Mouse (Mus musculus) intestine, postnatal 0 days (tissue): ENCODE measurements at regions not wholly inside any gene's neighbourhood (a gene's known extent, or its start where the extent isn't known, plus 50 kb on each side); places are given as distances from the start of the nearest gene placed in this dataset.

Source experiments
- ATAC-seq: fragments of 200-750 bp; cut with Nextera tagmentation; 2 replicates; pipeline ENCODE4 v1.8.0; 2017; ENCODE audit warnings: mild to moderate bottlenecking, moderate TSS enrichment, moderate library complexity
- H3K27ac ChIP-seq: fragments of 300-500 bp; sonication (generic); 2 replicates; pipeline ENCODE4 v1.5.1; 2014; ENCODE audit warnings: mild to moderate bottlenecking, low read depth, low read length, moderate library complexity
- H3K27me3 ChIP-seq: fragments of 300-500 bp; sonication (generic); replicated peaks from 2 replicates; pipeline ENCODE4 v1.6.1; 2014; ENCODE audit warnings: low read length, mixed read lengths; ENCODE audit not compliant: control insufficient read depth, insufficient read depth
- H3K36me3 ChIP-seq: fragments of 300-500 bp; sonication (generic); 2 replicates; pipeline ENCODE4 v1.6.1; 2014; ENCODE audit warnings: mild to moderate bottlenecking, moderate library complexity; ENCODE audit not compliant: control insufficient read depth, insufficient read depth
- H3K4me1 ChIP-seq: fragments of 300-500 bp; sonication (generic); replicated peaks from 2 replicates; pipeline ENCODE4 v1.6.1; 2014; ENCODE audit warnings: antibody characterized with exemption, low read length, mixed read lengths; ENCODE audit not compliant: control insufficient read depth, insufficient read depth
- H3K4me2 ChIP-seq: fragments of 300-500 bp; sonication (generic); replicated peaks from 2 replicates; pipeline ENCODE4 v1.6.1; 2014; ENCODE audit warnings: low read depth, mild to moderate bottlenecking, moderate library complexity
- H3K4me3 ChIP-seq: fragments of 300-500 bp; sonication (generic); 2 replicates; pipeline ENCODE4 v1.5.1; 2014; ENCODE audit warnings: low read depth, low read length
- H3K9ac ChIP-seq: fragments of 300-500 bp; sonication (generic); 2 replicates; pipeline ENCODE4 v1.6.1; 2014; ENCODE audit warnings: mild to moderate bottlenecking, low read depth, low read length
- H3K9me3 ChIP-seq: fragments of 300-500 bp; sonication (generic); 2 replicates; pipeline ENCODE4 v1.6.1; 2016; ENCODE audit warnings: mixed run types; ENCODE audit not compliant: control insufficient read depth
- CTCF ChIP-seq: sonication (generic); IDR thresholded peaks from 2 replicates; pipeline ENCODE4 v1.5.1; 2016; ENCODE audit warnings: low read depth, mild to moderate bottlenecking, control low read depth, antibody characterized with exemption, moderate library complexity
- WGBS: fragments of 180-500 bp; shearing (Covaris S2); extraction: QIAGEN DNeasy Blood & Tissue Kit; methylation state at CpG from one replicate; pipeline ENCODE4 v1.1.7; 2014; 5-methylcytosine and 5-hydroxymethylcytosine counted together

DNA sequence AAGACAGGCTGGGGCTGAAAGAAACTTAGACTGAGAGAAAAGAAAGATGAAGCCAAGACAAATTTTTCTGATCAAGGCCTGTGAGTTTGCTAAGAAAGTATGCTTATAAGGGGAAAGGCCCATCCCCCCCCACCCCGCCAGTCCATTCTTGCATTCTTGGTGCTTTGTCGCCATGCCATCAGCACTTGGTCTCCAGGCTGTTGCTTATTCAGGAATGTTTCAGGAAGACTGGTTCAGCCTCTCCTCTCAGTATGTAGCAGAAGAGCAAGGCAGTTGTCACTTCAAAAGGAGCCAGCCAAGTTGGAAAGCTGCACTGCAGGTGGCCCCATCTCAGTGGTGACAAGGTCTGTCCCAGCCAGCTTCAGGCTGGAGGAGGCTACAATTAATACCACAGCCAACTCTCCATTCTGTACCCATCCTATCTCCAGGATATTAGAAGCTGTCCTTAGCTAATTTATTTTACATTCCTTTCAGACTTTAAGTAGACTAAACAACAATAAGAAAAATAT lies 555.8 kb downstream of the Trib2 start:
- Histone ChIP-seq H3K4me2 (no peak overlapping the region), H3K4me1 (no peaks in the 10 kb centered on the region), H3K27ac (no peak overlapping the region), H3K27me3 (no peaks in the 10 kb centered on the region), H3K36me3 (no peaks in the 10 kb centered on the region), H3K9me3 (no peaks in the 10 kb centered on the region), H3K9ac (no peak overlapping the region), H3K4me3 (no peak overlapping the region)
- ATAC-seq: no peak
- 84% methylated on average over 2 of the region's 2 CpGs for WGBS
- no peak for TF ChIP-seq CTCF

DNA sequence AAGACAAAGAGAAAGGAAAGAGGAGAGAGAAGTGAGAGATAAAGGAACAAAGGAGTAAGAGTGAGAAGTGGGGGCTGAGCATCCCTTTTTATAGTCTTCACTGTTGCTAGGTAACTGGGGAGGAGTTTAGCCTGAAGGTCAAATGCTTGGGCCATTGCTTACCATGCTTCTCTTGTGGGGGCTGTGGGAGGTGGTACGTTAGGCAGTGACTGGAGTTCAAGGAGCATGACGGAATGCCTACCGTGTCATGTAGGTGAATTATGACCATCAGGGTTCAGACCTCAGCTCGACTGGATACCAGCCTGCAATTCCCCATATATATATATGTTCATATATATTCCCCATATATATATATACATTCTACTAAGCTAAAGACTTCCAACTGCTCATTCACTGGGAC lies 571.8 kb downstream of the Trib2 start:
- no peak overlapping the region for H3K4me2 ChIP-seq
- no peaks in the 10 kb centered on the region for H3K36me3 ChIP-seq
- H3K9ac ChIP-seq: no peak overlapping the region
- H3K27me3 ChIP-seq: no peaks in the 10 kb centered on the region
- no peak for TF ChIP-seq CTCF
- ATAC-seq: no peak
- H3K9me3 ChIP-seq: no peaks in the 10 kb centered on the region
- H3K4me3 ChIP-seq: no peak overlapping the region
- 69% methylated on average over 4 of the region's 4 CpGs for WGBS
- H3K4me1 ChIP-seq: no peaks in the 10 kb centered on the region
- no peak overlapping the region for H3K27ac ChIP-seq

DNA sequence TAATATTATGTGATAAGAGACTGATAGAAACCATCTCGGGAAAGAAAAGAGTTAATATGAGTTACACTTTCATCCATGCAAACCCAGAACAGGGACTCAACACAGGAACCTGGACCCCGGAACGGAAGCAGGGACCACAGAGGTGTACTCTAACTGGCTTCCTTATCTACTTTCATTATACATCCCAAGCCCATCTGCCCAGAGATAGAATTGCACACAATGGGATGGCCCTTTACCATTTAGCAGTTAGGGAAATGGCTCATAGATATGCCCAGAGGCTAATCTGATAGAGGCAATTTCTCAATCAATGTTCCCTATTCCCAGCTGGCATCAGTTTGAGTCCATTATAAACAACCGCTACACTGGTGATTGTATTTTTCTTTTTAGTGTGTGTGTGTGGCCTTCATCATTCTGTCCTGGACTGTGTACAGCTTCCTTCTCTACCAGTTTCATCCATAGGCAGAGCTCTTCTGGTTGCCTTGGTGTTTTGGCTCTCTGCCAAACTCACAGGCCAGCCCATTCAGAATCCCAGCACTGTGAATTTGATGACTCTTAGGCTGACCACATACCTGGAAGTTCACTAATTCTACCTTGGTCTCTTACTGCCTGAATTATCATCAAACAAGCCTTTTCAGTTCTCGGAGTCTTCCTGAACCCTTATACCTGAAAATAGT lies 594.1 kb downstream of the Trib2 start:
- Histone ChIP-seq H3K9me3 (no peaks in the 10 kb centered on the region), H3K4me2 (no peak overlapping the region), H3K27me3 (no peaks in the 10 kb centered on the region), H3K27ac (no peak overlapping the region), H3K4me3 (no peak overlapping the region), H3K4me1 (no peaks in the 10 kb centered on the region), H3K9ac (no peak overlapping the region), H3K36me3 (no peaks in the 10 kb centered on the region)
- no peak for ATAC-seq
- WGBS: 77% methylated on average over 5 of the region's 5 CpGs
- TF ChIP-seq CTCF: no peak

DNA sequence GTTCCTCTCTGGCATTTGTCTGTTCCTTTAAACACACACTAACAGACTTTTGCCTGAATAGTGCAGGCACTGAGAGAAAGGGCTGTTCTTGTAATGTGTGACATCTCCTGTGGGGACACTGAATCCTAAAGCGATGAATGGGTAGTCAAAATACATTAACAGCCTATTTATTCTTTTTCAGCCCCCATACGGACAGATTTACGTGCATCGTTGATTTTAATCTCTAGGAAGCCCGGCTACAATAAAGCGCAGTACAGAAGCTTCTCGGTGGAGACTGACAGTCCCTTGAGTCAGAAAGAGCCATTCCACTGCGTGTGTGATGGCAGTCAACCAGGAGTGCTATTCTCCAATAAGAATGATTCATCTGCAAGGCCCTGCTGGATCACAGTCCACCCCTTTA lies 598.2 kb downstream of the Trib2 start:
- TF ChIP-seq CTCF: no peak
- Histone ChIP-seq H3K27ac (no peak overlapping the region), H3K4me3 (no peak overlapping the region), H3K27me3 (no peaks in the 10 kb centered on the region), H3K9ac (no peak overlapping the region), H3K4me2 (no peak overlapping the region), H3K4me1 (no peaks in the 10 kb centered on the region), H3K9me3 (no peaks in the 10 kb centered on the region), H3K36me3 (no peaks in the 10 kb centered on the region)
- no peak for ATAC-seq
- 85% methylated on average over 8 of the region's 8 CpGs for WGBS

DNA sequence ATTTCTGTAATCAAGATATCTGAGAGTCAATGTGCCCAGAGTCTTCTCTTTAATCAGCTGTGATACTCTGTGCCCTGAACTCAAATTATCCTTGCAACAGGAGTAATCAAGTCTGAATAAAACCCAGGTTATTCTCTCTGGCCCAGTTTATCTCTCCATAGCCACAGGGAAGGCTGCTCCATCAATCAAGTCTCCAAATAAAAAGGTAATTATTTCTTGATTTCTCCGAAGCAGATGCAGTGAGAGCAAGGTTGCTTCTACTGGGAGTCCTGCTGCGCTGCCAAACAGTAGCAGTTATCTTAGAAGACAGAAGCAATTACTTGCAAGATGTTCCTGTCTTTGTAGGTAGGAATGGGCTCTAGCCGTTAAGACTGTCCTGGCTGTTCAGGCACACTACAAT lies 600.5 kb downstream of the Trib2 start:
- H3K4me2 ChIP-seq: no peak overlapping the region
- no peaks in the 10 kb centered on the region for H3K9me3 ChIP-seq
- 76% methylated on average over 3 of the region's 3 CpGs for WGBS
- no peak overlapping the region for H3K27ac ChIP-seq
- no peaks in the 10 kb centered on the region for H3K4me1 ChIP-seq
- no peak for TF ChIP-seq CTCF
- no peaks in the 10 kb centered on the region for H3K27me3 ChIP-seq
- H3K4me3 ChIP-seq: no peak overlapping the region
- H3K36me3 ChIP-seq: no peaks in the 10 kb centered on the region
- no peak overlapping the region for H3K9ac ChIP-seq
- no peak for ATAC-seq

DNA sequence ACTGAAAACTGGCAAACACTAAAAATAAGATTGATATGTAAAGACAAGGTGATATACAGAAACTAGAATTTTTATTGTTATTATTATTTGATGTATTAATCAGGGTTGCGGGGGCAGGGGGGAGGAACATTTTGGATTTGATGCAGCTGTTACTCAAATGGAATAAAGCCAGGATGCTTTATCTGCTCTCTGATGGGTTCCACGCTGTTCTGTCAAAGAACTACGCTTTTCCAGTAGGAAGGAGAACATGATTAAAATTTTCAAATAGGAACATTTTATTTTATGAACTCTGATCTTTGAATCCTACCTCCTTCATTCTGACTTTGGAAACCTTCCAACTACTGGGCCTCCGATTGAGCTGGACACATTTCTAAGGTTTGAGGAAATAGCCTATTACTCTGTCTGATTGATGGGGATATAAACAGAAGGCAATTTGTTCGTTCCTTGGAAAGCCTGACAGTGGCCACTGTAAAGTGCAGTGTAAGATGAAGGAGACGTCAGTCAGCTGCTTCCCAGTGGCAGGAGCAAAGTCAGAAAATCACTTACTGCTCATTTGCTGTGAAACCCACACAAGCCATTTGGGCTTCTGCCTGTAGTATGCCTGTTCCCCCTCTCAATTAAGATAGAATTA lies 642.2 kb downstream of the Trib2 start:
- Histone ChIP-seq H3K4me1 (no peaks in the 10 kb centered on the region), H3K4me2 (no peak overlapping the region), H3K27me3 (no peaks in the 10 kb centered on the region), H3K9ac (no peak overlapping the region), H3K27ac (no peak overlapping the region), H3K4me3 (no peak overlapping the region), H3K9me3 (no peaks in the 10 kb centered on the region), H3K36me3 (no peaks in the 10 kb centered on the region)
- no peak for TF ChIP-seq CTCF
- ATAC-seq: no peak
- 48% methylated on average over 6 of the region's 6 CpGs for WGBS
